Mouse (Mus musculus) spleen, adult 2 months (tissue): ENCODE measurements around the gene Hmgcs1. TPM values are rescaled to one million over a fixed set of nuclear protein-coding genes. Genes with fewer than 3 reads are reported as not detected.

Experiments
- DNase-seq, 2 experiments: peaks; one replicate each; pipeline versions ENCODE4 v3.0.0 to v3.0.0-alpha.2; 2012 to 2021; ENCODE audit warnings: low spot score in 2 of 2, low read depth in 1 of 2
- H3K27ac ChIP-seq: fragments of 200-500 bp; 2 replicates; pipeline ENCODE4 v1.5.1; 2012; ENCODE audit warnings: low read length, inconsistent platforms; ENCODE audit not compliant: insufficient read depth
- H3K27me3 ChIP-seq: fragments of 200-500 bp; 2 replicates; pipeline ENCODE4 v1.6.1; 2012; ENCODE audit warnings: mild to moderate bottlenecking, moderate library complexity, low read length, inconsistent platforms; ENCODE audit not compliant: control insufficient read depth, insufficient read depth
- H3K36me3 ChIP-seq: fragments of 200-500 bp; 2 replicates; pipeline ENCODE4 v1.6.1; 2012; ENCODE audit warnings: mild to moderate bottlenecking, low read length, inconsistent platforms; ENCODE audit not compliant: control insufficient read depth, insufficient read depth
- H3K4me1 ChIP-seq: fragments of 200-500 bp; 2 replicates; pipeline ENCODE4 v1.6.1; 2011; ENCODE audit warnings: inconsistent platforms; ENCODE audit not compliant: control insufficient read depth, insufficient read depth, insufficient read length
- H3K4me3 ChIP-seq: fragments of 200-500 bp; 2 replicates; pipeline ENCODE4 v1.5.1; 2011; ENCODE audit warnings: mild to moderate bottlenecking, inconsistent platforms; ENCODE audit not compliant: insufficient read depth, insufficient read length; ENCODE audit errors: extremely low read depth
- CTCF ChIP-seq: fragments of 200-500 bp; IDR thresholded peaks from 2 replicates; pipeline ENCODE4 v1.5.1; 2011; ENCODE audit warnings: mild to moderate bottlenecking, inconsistent platforms; ENCODE audit not compliant: insufficient read depth, insufficient read length, insufficient replicate concordance; ENCODE audit errors: extremely low read depth
- POLR2A ChIP-seq: fragments of 200-500 bp; IDR thresholded peaks from 2 replicates; pipeline ENCODE4 v1.6.1; 2011; ENCODE audit warnings: low read depth, low read length, inconsistent platforms
- WGBS: fragments of 180-500 bp; shearing (Covaris S2); methylation state at CpG from one replicate; pipeline ENCODE4 v1.1.7; 2018; 5-methylcytosine and 5-hydroxymethylcytosine counted together
- polyA plus RNA-seq: library from polyadenylated mRNA; depleted of rRNA; stranded (reverse); fragments of >200 nt; gene quantifications from 2 replicates; pipeline ENCODE4 v1.2.3, GENCODE M21; 2012

Gene Hmgcs1
- polyA plus RNA-seq, 1 experiment = 7.1 TPM

DNA sequence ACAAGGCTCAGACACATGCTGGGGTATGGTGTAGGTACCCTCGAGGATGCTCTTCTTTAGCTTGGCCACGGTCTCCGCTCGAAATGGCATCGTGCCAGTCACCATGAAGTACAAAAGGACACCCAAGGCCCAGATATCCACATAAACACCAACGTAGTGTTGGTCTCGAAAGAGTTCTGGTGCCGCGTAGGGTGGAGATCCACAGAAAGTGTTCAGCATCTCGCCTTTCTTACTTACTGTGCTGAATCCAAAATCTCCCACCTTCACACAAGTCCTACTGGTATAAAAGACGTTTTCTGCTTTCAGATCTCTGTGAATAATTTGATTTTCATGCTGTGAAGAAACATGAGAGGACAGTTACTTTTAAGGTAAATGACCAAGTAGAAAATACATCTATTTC lies 22.3 kb downstream of the Hmgcs1 start:
- H3K4me3 ChIP-seq = no peak overlapping the region
- H3K36me3 ChIP-seq = no peaks in the 10 kb centered on the region
- 92% methylated on average over 11 of the region's 11 CpGs for WGBS
- no peak overlapping the region for H3K27ac ChIP-seq
- no peak for DNase-seq
- TF ChIP-seq CTCF (no peak), POLR2A (no peak)
- no peaks in the 10 kb centered on the region for H3K4me1 ChIP-seq
- H3K27me3 ChIP-seq = no peaks in the 10 kb centered on the region

DNA sequence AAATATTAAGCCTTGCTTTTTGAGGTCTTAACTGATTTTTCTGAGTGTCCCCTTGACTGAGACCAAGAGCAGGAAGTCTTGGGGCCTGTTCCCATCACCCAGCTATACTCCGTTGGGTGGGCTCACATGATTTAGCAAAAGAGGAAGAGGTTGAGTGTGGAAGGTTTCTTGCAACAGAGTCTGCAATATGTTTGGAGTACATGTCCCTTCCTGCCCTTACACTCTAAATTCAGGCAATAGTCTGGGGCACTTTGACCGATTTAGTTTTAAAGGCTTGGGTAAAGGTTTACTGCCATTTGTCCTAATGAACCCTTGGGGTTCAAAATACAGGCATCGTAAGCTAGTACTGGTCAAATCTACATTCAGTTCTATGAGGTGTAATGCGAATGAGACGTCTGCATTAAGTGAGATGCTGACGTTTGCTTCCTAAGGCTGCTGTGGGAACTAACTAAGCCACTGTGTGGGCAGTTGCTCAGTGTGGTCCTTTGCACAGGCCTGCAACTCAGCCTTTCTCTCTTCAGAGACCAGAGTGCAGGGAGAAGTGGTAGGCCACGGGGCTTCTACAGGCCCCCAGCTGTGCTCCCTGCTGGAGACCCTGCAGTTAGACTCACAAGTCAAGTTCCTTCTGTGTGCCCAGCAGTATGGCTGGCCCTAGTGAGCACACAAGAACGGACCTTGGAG lies 23.1 kb downstream of the Hmgcs1 start:
- Histone ChIP-seq H3K27ac (no peak overlapping the region; the same call in 1 of the 2 replicates), H3K4me1 (no peaks in the 10 kb centered on the region)

DNA sequence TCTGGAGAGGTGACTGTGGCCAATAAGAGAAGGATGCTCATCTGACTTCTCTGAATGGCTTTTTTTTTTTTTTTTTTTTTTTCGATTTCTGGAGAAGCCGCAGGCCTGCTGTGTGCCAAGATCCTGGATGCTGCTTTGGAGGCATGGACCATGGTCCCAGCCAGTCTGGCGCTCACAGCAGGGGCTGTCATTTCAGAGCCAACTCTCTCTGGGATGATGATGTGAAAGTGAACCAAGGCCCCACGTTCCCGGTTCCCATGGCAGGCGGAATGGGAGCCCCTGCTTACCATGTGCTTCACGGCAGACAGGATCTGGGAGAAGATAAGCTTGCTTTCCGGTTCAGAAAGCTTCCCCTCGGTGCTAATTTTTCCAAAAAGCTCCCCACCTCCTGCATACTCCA lies 23.6 kb downstream of the Hmgcs1 start:
- TF ChIP-seq POLR2A (no peak), CTCF (no peak)
- Histone ChIP-seq H3K4me1 (no peaks in the 10 kb centered on the region), H3K36me3 (no peaks in the 10 kb centered on the region), H3K27me3 (no peaks in the 10 kb centered on the region), H3K27ac (no peak overlapping the region), H3K4me3 (no peak overlapping the region)
- 83% methylated on average over 9 of the region's 9 CpGs for WGBS
- no peak for DNase-seq

More for the DNA sequence above, 23.1 kb downstream of the Hmgcs1 start:
- TF ChIP-seq POLR2A (no peak), CTCF (no peak)
- DNase-seq = no peak
- no peaks in the 10 kb centered on the region for H3K27me3 ChIP-seq
- 68% methylated on average over 8 of the region's 8 CpGs for WGBS
- H3K4me3 ChIP-seq = no peak overlapping the region
- no peaks in the 10 kb centered on the region for H3K36me3 ChIP-seq

DNA sequence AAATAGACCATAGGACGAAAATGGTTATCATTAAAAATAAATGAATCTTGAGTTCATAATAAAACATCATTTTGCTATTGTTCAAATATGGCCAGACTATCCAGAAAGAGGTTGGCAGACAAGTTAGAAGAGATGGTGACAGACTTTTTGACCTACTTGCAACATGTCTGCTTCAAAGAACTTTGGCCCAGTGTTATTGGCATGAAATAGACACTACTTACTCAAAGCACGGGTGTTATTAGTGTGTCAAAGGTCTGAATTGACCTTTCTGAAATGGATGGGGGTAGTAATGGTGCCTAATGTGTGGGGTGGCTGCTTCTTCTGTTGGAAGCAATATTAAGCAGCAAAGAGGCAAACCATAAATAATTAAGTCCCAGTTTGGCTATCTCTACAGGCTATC lies 25.9 kb downstream of the Hmgcs1 start:
- H3K36me3 ChIP-seq = no peaks in the 10 kb centered on the region
- DNase-seq = no peak
- no peak overlapping the region for H3K4me3 ChIP-seq
- H3K27ac ChIP-seq = no peak overlapping the region
- H3K4me1 ChIP-seq = no peaks in the 10 kb centered on the region
- WGBS = 84% methylated on average over 2 of the region's 2 CpGs
- no peaks in the 10 kb centered on the region for H3K27me3 ChIP-seq
- TF ChIP-seq CTCF (no peak), POLR2A (no peak)

DNA sequence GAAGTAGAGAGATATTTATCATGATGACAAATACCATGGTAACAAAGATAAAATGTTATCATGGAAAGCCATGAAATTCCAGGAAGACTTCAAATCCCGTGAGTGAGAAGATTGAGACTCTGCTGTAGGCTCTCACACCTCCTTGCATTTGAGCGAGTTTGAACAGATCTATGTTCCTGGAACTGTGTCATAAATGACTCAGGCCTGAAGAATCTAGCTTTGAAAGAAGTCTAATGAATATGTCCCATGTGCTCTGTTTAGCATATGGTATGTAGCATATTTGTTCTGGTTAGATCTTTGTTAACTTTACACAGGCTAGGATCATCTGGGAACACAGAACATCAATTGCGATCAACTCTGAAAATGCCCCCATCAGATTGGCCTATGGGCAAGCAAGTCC lies 32.3 kb downstream of the Hmgcs1 start:
- Histone ChIP-seq H3K4me1 (no peaks in the 10 kb centered on the region), H3K27me3 (no peaks in the 10 kb centered on the region), H3K36me3 (no peaks in the 10 kb centered on the region), H3K27ac (no peak overlapping the region), H3K4me3 (no peak overlapping the region)
- 88% methylated on average over 3 of the region's 3 CpGs for WGBS
- DNase-seq = no peak
- no peak for TF ChIP-seq POLR2A

DNA sequence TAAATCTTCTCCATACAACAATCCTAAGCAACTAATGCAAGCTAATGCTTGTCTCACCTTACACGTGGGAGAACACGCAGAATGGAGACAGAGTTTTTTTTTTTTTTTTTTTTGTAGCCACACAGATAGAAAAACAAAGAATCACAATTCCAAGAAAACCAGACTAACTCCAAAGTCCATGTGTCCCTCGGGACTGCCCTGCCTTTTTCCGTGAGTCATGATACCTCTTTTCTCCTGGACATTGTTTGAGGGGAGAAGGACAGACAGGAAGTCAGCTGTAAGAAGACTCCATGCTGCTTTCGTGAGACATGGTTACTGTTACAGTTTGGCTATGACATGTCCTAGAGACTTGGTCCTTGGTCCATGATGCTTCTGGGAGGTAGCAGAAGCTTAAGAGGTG lies 33.2 kb downstream of the Hmgcs1 start:
- DNase-seq = no peak
- no peak overlapping the region for H3K27ac ChIP-seq
- WGBS = 89% methylated on average over 5 of the region's 5 CpGs
- H3K36me3 ChIP-seq = no peaks in the 10 kb centered on the region
- H3K4me3 ChIP-seq = no peak overlapping the region
- H3K4me1 ChIP-seq = no peaks in the 10 kb centered on the region
- no peaks in the 10 kb centered on the region for H3K27me3 ChIP-seq
- no peak for TF ChIP-seq CTCF
- no peak for TF ChIP-seq POLR2A

DNA sequence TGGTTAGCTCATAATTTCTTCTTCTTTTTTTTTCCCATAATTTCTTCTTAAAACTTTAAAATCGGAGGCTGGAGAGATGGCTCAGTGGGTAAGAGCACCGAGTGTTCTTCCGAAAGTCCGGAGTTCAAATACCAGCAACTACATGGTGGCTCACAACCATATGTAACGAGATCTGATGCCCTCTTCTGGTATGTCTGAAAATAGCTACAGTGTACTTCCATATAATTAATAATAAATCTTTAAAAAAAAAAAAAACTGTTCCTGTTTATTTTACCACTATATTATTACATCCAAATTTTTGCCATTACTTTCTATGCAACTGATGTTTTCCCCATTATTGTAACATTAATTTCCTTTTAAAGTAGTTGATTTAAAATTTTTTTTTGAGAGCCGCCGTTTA lies 34.4 kb downstream of the Hmgcs1 start:
- DNase-seq = no peak
- no peak for TF ChIP-seq CTCF
- TF ChIP-seq POLR2A = no peak
- Histone ChIP-seq H3K27me3 (no peaks in the 10 kb centered on the region), H3K4me3 (no peak overlapping the region), H3K27ac (no peak overlapping the region), H3K4me1 (no peaks in the 10 kb centered on the region), H3K36me3 (no peaks in the 10 kb centered on the region)
- WGBS = 80% methylated on average over 7 of the region's 7 CpGs
